Mouse (Mus musculus): Measurements from ENCODE around the gene Pou2f1. TPM values are rescaled to one million over a fixed set of nuclear protein-coding genes. Genes with fewer than 3 reads are reported as not detected.

Pou2f1 gene
- total and polyA plus RNA-seq, 2 experiments = 3.6 to 5.8 TPM

- Histone ChIP-seq H3K27me3 (ENCODE audit: control insufficient read depth, insufficient read depth, low read length) (no peaks in the 10 kb centered on the region), H3K27ac (replicated peaks; ENCODE audit: insufficient read depth, low read depth, low read length) (no peak overlapping the region), H3K4me1 (ENCODE audit: control insufficient read depth, insufficient read depth, low read length) (no peaks in the 10 kb centered on the region), H3K9ac (ENCODE audit: low read depth, low read length) (no peak overlapping the region), H3K4me3 (ENCODE audit: insufficient read depth, low read depth, low read length) (no peak overlapping the region), H3K36me3 (ENCODE audit: control insufficient read depth, insufficient read depth, low read length) (no peaks in the 10 kb centered on the region), H3K79me2 (ENCODE audit: control insufficient read depth, insufficient read depth, low read length) (no peaks in the 10 kb centered on the region)
- 65% methylated on average over 17 of the region's 17 CpGs for WGBS
- no peak for DNase-seq (ENCODE audit: extremely low read depth, low read depth, low spot score)
- TF ChIP-seq CTCF (IDR thresholded peaks at IDR 0.05; ENCODE audit: low read depth, low read length) (no peak), POLR2A (IDR thresholded peaks at IDR 0.05; ENCODE audit: extremely low read depth, insufficient read depth, low read length) (no peak)
Measured at GRCm38 (mm10) chr1:165833910-165834632, 168.4 kb downstream of the Pou2f1 start.

- WGBS = 68% methylated on average over 4 of the region's 4 CpGs
- Histone ChIP-seq H3K27me3 (ENCODE audit: control insufficient read depth, insufficient read depth, low read length) (no peaks in the 10 kb centered on the region), H3K4me1 (ENCODE audit: control insufficient read depth, insufficient read depth, low read length) (no peaks in the 10 kb centered on the region), H3K36me3 (ENCODE audit: control insufficient read depth, insufficient read depth, low read length) (no peaks in the 10 kb centered on the region), H3K4me3 (ENCODE audit: insufficient read depth, low read depth, low read length) (no peak overlapping the region), H3K27ac (replicated peaks; ENCODE audit: insufficient read depth, low read depth, low read length) (no peak overlapping the region), H3K79me2 (ENCODE audit: control insufficient read depth, insufficient read depth, low read length) (no peaks in the 10 kb centered on the region), H3K9ac (ENCODE audit: low read depth, low read length) (no peak overlapping the region)
- DNase-seq (ENCODE audit: extremely low read depth, low read depth, low spot score) = no peak
- TF ChIP-seq POLR2A (IDR thresholded peaks at IDR 0.05; ENCODE audit: extremely low read depth, insufficient read depth, low read length) (no peak), CTCF (IDR thresholded peaks at IDR 0.05; ENCODE audit: low read depth, low read length) (no peak)
Measured at GRCm38 (mm10) chr1:165833244-165833643, 169.2 kb downstream of the Pou2f1 start.

- no peak for DNase-seq (ENCODE audit: extremely low read depth, low read depth, low spot score)
- H3K27ac ChIP-seq (replicated peaks; ENCODE audit: insufficient read depth, low read depth, low read length) = no peak overlapping the region
- H3K36me3 ChIP-seq (ENCODE audit: control insufficient read depth, insufficient read depth, low read length) = no peaks in the 10 kb centered on the region
- H3K27me3 ChIP-seq (ENCODE audit: control insufficient read depth, insufficient read depth, low read length) = no peaks in the 10 kb centered on the region
- no peak for TF ChIP-seq CTCF (IDR thresholded peaks at IDR 0.05; ENCODE audit: low read depth, low read length)
- no peak for TF ChIP-seq POLR2A (IDR thresholded peaks at IDR 0.05; ENCODE audit: extremely low read depth, insufficient read depth, low read length)
- WGBS = 88% methylated on average over 5 of the region's 5 CpGs
- no peak overlapping the region for H3K4me3 ChIP-seq (ENCODE audit: insufficient read depth, low read depth, low read length)
- H3K79me2 ChIP-seq (ENCODE audit: control insufficient read depth, insufficient read depth, low read length) = no peaks in the 10 kb centered on the region
- no peaks in the 10 kb centered on the region for H3K4me1 ChIP-seq (ENCODE audit: control insufficient read depth, insufficient read depth, low read length)
- H3K9ac ChIP-seq (ENCODE audit: low read depth, low read length) = no peak overlapping the region
Measured at GRCm38 (mm10) chr1:165829890-165830289, 172.6 kb downstream of the Pou2f1 start.

GRCm38 (mm10) chr1:165828615-165829014, 173.9 kb downstream of the Pou2f1 start:
- TF ChIP-seq POLR2A (IDR thresholded peaks at IDR 0.05; ENCODE audit: extremely low read depth, insufficient read depth, low read length) (no peak), CTCF (IDR thresholded peaks at IDR 0.05; ENCODE audit: low read depth, low read length) (no peak)
- WGBS = 91% methylated on average over 6 of the region's 6 CpGs
- Histone ChIP-seq H3K36me3 (ENCODE audit: control insufficient read depth, insufficient read depth, low read length) (no peaks in the 10 kb centered on the region), H3K4me3 (ENCODE audit: insufficient read depth, low read depth, low read length) (no peak overlapping the region), H3K27me3 (ENCODE audit: control insufficient read depth, insufficient read depth, low read length) (no peaks in the 10 kb centered on the region), H3K4me1 (ENCODE audit: control insufficient read depth, insufficient read depth, low read length) (no peaks in the 10 kb centered on the region), H3K79me2 (ENCODE audit: control insufficient read depth, insufficient read depth, low read length) (no peaks in the 10 kb centered on the region), H3K27ac (replicated peaks; ENCODE audit: insufficient read depth, low read depth, low read length) (no peak overlapping the region), H3K9ac (ENCODE audit: low read depth, low read length) (no peak overlapping the region)
- DNase-seq (ENCODE audit: extremely low read depth, low read depth, low spot score) = no peak

- TF ChIP-seq CTCF (IDR thresholded peaks at IDR 0.05; ENCODE audit: low read depth, low read length) (no peak), POLR2A (IDR thresholded peaks at IDR 0.05; ENCODE audit: extremely low read depth, insufficient read depth, low read length) (no peak)
- Histone ChIP-seq H3K36me3 (ENCODE audit: control insufficient read depth, insufficient read depth, low read length) (no peaks in the 10 kb centered on the region), H3K4me3 (ENCODE audit: insufficient read depth, low read depth, low read length) (no peak overlapping the region), H3K9ac (ENCODE audit: low read depth, low read length) (no peak overlapping the region), H3K27ac (replicated peaks; ENCODE audit: insufficient read depth, low read depth, low read length) (no peak overlapping the region), H3K4me1 (ENCODE audit: control insufficient read depth, insufficient read depth, low read length) (no peaks in the 10 kb centered on the region), H3K79me2 (ENCODE audit: control insufficient read depth, insufficient read depth, low read length) (no peaks in the 10 kb centered on the region), H3K27me3 (ENCODE audit: control insufficient read depth, insufficient read depth, low read length) (no peaks in the 10 kb centered on the region)
- DNase-seq (ENCODE audit: extremely low read depth, low read depth, low spot score) = no peak
- WGBS = 89% methylated on average over 5 of the region's 5 CpGs
Measured at GRCm38 (mm10) chr1:165828173-165828572, 174.3 kb downstream of the Pou2f1 start.

- TF ChIP-seq POLR2A (IDR thresholded peaks at IDR 0.05; ENCODE audit: extremely low read depth, insufficient read depth, low read length) (no peak), CTCF (IDR thresholded peaks at IDR 0.05; ENCODE audit: low read depth, low read length) (no peak)
- no peak overlapping the region for H3K4me3 ChIP-seq (ENCODE audit: insufficient read depth, low read depth, low read length)
- 89% methylated on average over 2 of the region's 2 CpGs for WGBS
- no peak overlapping the region for H3K9ac ChIP-seq (ENCODE audit: low read depth, low read length)
- H3K4me1 ChIP-seq (ENCODE audit: control insufficient read depth, insufficient read depth, low read length) = 0 out of 2 replicates have a peak, but pooled peaks cover under 1% of the 10 kb centered on the region
- 0 out of 2 replicates have a peak, but pooled peaks cover 3% of the 10 kb centered on the region for H3K27me3 ChIP-seq (ENCODE audit: control insufficient read depth, insufficient read depth, low read length)
- DNase-seq (ENCODE audit: extremely low read depth, low read depth, low spot score) = no peak
- H3K79me2 ChIP-seq (ENCODE audit: control insufficient read depth, insufficient read depth, low read length) = no peaks in the 10 kb centered on the region
- H3K36me3 ChIP-seq (ENCODE audit: control insufficient read depth, insufficient read depth, low read length) = no peaks in the 10 kb centered on the region
- no peak overlapping the region for H3K27ac ChIP-seq (replicated peaks; ENCODE audit: insufficient read depth, low read depth, low read length)
Measured at GRCm38 (mm10) chr1:165822031-165822430, 180.4 kb downstream of the Pou2f1 start.

All from liver, adult 2 months (tissue).